Mouse (Mus musculus) bone marrow macrophage, adult 2 months (primary cell): ENCODE measurements at regions not wholly inside any gene's neighbourhood (a gene's known extent, or its start where the extent isn't known, plus 50 kb on each side); places are given as distances from the start of the nearest gene placed in this dataset.

Source experiments
- H3K27ac ChIP-seq: 2 replicates; pipeline ENCODE4 v1.5.1; 2012; ENCODE audit warnings: low read depth, low read length; ENCODE audit not compliant: insufficient read depth
- H3K4me1 ChIP-seq: 2 replicates; pipeline ENCODE4 v1.6.1; 2012; ENCODE audit warnings: low read length; ENCODE audit not compliant: control insufficient read depth, insufficient read depth
- H3K4me3 ChIP-seq: 2 replicates; pipeline ENCODE4 v1.5.1; 2012; ENCODE audit warnings: mild to moderate bottlenecking, low read length, moderate library complexity; ENCODE audit not compliant: insufficient read depth
- CTCF ChIP-seq: IDR thresholded peaks from 2 replicates; pipeline ENCODE4 v1.5.1; 2012; ENCODE audit warnings: low read depth, mild to moderate bottlenecking, low read length, moderate library complexity
- POLR2A ChIP-seq: IDR thresholded peaks from 2 replicates; pipeline ENCODE4 v1.6.1; 2012; ENCODE audit warnings: mild to moderate bottlenecking, low read depth, low read length, borderline replicate concordance

DNA sequence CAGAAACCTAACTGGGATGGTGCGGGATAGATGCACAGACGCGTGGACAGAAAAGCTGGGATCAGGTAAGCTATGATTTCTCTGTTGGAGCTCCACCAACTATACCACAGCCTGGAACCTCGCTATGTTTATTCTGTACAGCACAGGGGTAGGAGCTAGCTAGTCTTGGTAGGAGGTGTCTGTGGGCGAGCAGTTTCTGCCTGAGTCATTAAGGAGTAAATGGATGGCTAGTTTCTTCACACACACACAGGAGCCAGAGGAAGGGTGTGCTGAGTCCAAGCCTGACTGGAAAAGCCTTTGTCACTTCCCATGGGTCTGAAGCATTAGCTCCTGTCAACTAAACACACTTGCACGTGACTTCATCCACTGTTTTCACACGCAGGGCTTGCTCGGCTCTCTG lies 53.1 kb upstream of the Ubl3 start:
- H3K4me1 ChIP-seq: peaks cover 7% of the 10 kb centered on the region
- no peak overlapping the region for H3K4me3 ChIP-seq
- TF ChIP-seq CTCF: no peak
- TF ChIP-seq POLR2A: no peak
- H3K27ac ChIP-seq: no peak overlapping the region
